Mouse (Mus musculus): ENCODE data around the gene Tuba8. TPM values are rescaled to one million over a fixed set of nuclear protein-coding genes. Genes with fewer than 3 reads are reported as not detected.

Tuba8 gene
- 0.31 and 0.49 TPM in 2 replicates for polyA plus RNA-seq (2014; fragmentation: Nextera tagmentation; extraction: Ambion mirVana)

DNA sequence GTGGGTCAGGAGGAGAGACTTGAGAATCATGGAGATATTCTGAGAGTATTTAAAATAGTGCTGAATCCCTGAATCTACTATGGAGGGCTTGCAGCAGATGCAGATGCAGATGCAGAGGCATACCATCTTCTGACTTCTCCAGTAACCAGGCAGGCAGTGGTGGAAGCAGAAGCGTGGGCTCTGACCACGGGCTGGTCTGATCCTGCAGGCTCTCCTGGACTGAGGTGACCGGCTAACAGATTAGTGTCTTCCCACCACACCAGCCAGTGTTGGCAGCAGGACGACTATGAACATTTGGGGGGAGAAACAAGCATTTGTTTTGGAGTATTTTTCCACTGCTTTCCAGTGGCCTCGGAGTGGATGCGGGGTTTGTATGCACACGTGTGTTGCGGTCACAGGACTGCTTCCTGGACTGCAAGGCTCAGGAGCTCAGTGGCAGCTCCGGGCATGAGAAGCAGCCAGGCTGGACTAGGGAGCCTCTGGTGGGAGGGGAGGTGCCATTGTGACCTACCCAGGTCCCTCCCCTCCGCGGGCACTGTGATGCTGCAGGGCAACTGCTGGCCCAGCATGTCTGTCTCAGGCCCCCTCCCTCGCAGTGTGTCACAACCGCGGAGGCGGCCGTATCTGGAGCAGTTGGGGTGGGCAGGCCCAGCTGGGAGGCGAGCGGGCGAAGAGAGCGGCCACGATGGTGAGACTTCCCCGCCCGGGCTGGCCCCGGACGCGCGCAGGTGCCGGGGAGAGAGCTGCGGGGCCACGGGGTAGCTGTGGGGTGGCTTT, at the start of gene Tuba8:
Gene Tuba8 (plus strand): TSS at position 548 of the 777 bp plus-strand sequence.
- 5% methylated on average over 30 of the region's 30 CpGs for WGBS
- peaks cover 30% of the 10 kb centered on the region for H3K27me3 ChIP-seq (ENCODE audit: control insufficient read depth, insufficient read depth, low read length)
- peak; percentile 67 for ATAC-seq (ENCODE audit: insufficient read depth, low FRiP score, low TSS enrichment)

GRCm38 (mm10) chr6:121162616-121163015, 47.9 kb upstream of the Tuba8 start:
- Histone ChIP-seq H3K4me2 (ENCODE audit: low read depth) (no peak overlapping the region), H3K4me1 (ENCODE audit: control insufficient read depth, insufficient read depth, low read length) (0 out of 2 replicates have a peak, but pooled peaks cover 6% of the 10 kb centered on the region), H3K27ac (ENCODE audit: low read depth, low read length) (no peak overlapping the region), H3K4me3 (ENCODE audit: low read depth, low read length) (no peak overlapping the region), H3K27me3 (ENCODE audit: control insufficient read depth, insufficient read depth, low read length) (no peaks in the 10 kb centered on the region), H3K9me3 (ENCODE audit: control insufficient read depth, low read length) (no peaks in the 10 kb centered on the region), H3K36me3 (ENCODE audit: control insufficient read depth, insufficient read depth, low read length) (no peaks in the 10 kb centered on the region), H3K9ac (ENCODE audit: low read length) (no peak overlapping the region)
- DNase-seq (ENCODE audit: low spot score) (no peak), ATAC-seq (ENCODE audit: insufficient read depth, low FRiP score, low TSS enrichment) (no peak)
- WGBS, result 83% methylated on average over 12 of the region's 12 CpGs

More for the DNA sequence above, at the start of gene Tuba8:
- DNase-seq (ENCODE audit: low spot score), result peak; percentile 38
- H3K4me1 ChIP-seq (ENCODE audit: control insufficient read depth, insufficient read depth, low read length), result peaks cover 12% of the 10 kb centered on the region
- peak within 1 kb of the TSS; percentile 73 for H3K4me2 ChIP-seq (ENCODE audit: low read depth)
- no peaks in the 10 kb centered on the region for H3K9me3 ChIP-seq (ENCODE audit: control insufficient read depth, low read length)
- peak within 1 kb of the TSS; percentile 39 for H3K4me3 ChIP-seq (ENCODE audit: low read depth, low read length)
- peak within 1 kb of the TSS; percentile 42 for H3K9ac ChIP-seq (ENCODE audit: low read length)
- H3K36me3 ChIP-seq (ENCODE audit: control insufficient read depth, insufficient read depth, low read length), result no peaks in the 10 kb centered on the region
- no peak within 1 kb of the TSS for H3K27ac ChIP-seq (ENCODE audit: low read depth, low read length)

GRCm38 (mm10) chr6:121166098-121166552, 44.4 kb upstream of the Tuba8 start:
- no peak overlapping the region for H3K9ac ChIP-seq (ENCODE audit: low read length)
- H3K9me3 ChIP-seq (ENCODE audit: control insufficient read depth, low read length), result no peaks in the 10 kb centered on the region
- peak overlapping the region; percentile 54 for H3K27ac ChIP-seq (ENCODE audit: low read depth, low read length)
- H3K4me3 ChIP-seq (ENCODE audit: low read depth, low read length), result no peak overlapping the region
- H3K27me3 ChIP-seq (ENCODE audit: control insufficient read depth, insufficient read depth, low read length), result no peaks in the 10 kb centered on the region
- H3K4me1 ChIP-seq (ENCODE audit: control insufficient read depth, insufficient read depth, low read length), result 0 out of 2 replicates have a peak, but pooled peaks cover 6% of the 10 kb centered on the region
- no peak overlapping the region for H3K4me2 ChIP-seq (ENCODE audit: low read depth)
- 38% methylated on average over 10 of the region's 10 CpGs for WGBS
- DNase-seq (ENCODE audit: low spot score) (peak; percentile 27), ATAC-seq (ENCODE audit: insufficient read depth, low FRiP score, low TSS enrichment) (peak; percentile 85)
- no peaks in the 10 kb centered on the region for H3K36me3 ChIP-seq (ENCODE audit: control insufficient read depth, insufficient read depth, low read length)

DNA sequence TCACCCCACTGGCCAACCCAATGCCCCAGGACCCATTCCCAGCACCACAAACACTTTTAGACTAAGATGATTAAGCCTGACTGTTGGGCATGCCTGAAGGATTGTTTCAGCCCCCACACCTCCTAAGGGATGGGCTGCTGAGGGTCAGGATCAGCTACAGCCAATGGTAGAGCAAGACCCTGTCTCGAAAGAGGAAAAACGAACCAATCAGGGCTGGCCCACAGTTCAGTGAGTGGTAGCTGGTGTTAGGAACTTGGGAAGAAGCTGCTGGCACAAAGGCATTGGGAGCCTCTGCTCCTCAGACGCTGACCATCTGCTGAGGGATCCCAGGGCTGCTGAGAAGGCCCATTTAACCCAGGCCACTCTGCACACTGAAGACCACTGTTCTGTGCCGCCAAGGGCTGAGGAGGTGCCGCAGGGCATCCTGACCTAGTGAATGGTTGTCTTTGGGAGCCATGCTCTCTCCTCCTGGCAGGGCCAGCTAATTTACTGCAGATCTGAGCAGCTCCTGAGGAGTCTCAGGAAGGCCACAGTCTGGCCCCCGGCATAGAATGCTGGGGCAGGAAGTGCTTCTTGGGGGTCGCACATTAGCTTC, 43.0 kb upstream of the Tuba8 start:
- no peak overlapping the region for H3K27ac ChIP-seq (ENCODE audit: low read depth, low read length)
- DNase-seq (ENCODE audit: low spot score) (no peak), ATAC-seq (ENCODE audit: insufficient read depth, low FRiP score, low TSS enrichment) (no peak)
- no peak overlapping the region for H3K9ac ChIP-seq (ENCODE audit: low read length)
- H3K36me3 ChIP-seq (ENCODE audit: control insufficient read depth, insufficient read depth, low read length), result no peaks in the 10 kb centered on the region
- no peaks in the 10 kb centered on the region for H3K27me3 ChIP-seq (ENCODE audit: control insufficient read depth, insufficient read depth, low read length)
- 53% methylated on average over 7 of the region's 7 CpGs for WGBS
- H3K4me1 ChIP-seq (ENCODE audit: control insufficient read depth, insufficient read depth, low read length), result 0 out of 2 replicates have a peak, but pooled peaks cover 6% of the 10 kb centered on the region
- H3K4me2 ChIP-seq (ENCODE audit: low read depth), result no peak overlapping the region
- H3K9me3 ChIP-seq (ENCODE audit: control insufficient read depth, low read length), result no peaks in the 10 kb centered on the region
- no peak overlapping the region for H3K4me3 ChIP-seq (ENCODE audit: low read depth, low read length)

GRCm38 (mm10) chr6:121171102-121171501, 39.4 kb upstream of the Tuba8 start:
- WGBS, result 82% methylated on average over 6 of the region's 6 CpGs
- no peak overlapping the region for H3K27ac ChIP-seq (ENCODE audit: low read depth, low read length)
- no peaks in the 10 kb centered on the region for H3K27me3 ChIP-seq (ENCODE audit: control insufficient read depth, insufficient read depth, low read length)
- no peaks in the 10 kb centered on the region for H3K9me3 ChIP-seq (ENCODE audit: control insufficient read depth, low read length)
- H3K4me3 ChIP-seq (ENCODE audit: low read depth, low read length), result no peak overlapping the region
- no peaks in the 10 kb centered on the region for H3K36me3 ChIP-seq (ENCODE audit: control insufficient read depth, insufficient read depth, low read length)
- no peak overlapping the region for H3K4me2 ChIP-seq (ENCODE audit: low read depth)
- no peak for DNase-seq (ENCODE audit: low spot score)
- H3K9ac ChIP-seq (ENCODE audit: low read length), result no peak overlapping the region
- peaks cover 3% of the 10 kb centered on the region; the same call in 1 of the 2 replicates for H3K4me1 ChIP-seq (ENCODE audit: control insufficient read depth, insufficient read depth, low read length)
- no peak for ATAC-seq (ENCODE audit: insufficient read depth, low FRiP score, low TSS enrichment)

- H3K27ac ChIP-seq (ENCODE audit: low read depth, low read length), result no peak overlapping the region
- no peaks in the 10 kb centered on the region for H3K9me3 ChIP-seq (ENCODE audit: control insufficient read depth, low read length)
- H3K36me3 ChIP-seq (ENCODE audit: control insufficient read depth, insufficient read depth, low read length), result no peaks in the 10 kb centered on the region
- H3K9ac ChIP-seq (ENCODE audit: low read length), result no peak overlapping the region
- no peak overlapping the region for H3K4me3 ChIP-seq (ENCODE audit: low read depth, low read length)
- DNase-seq (ENCODE audit: low spot score) (no peak), ATAC-seq (ENCODE audit: insufficient read depth, low FRiP score, low TSS enrichment) (no peak)
- H3K4me1 ChIP-seq (ENCODE audit: control insufficient read depth, insufficient read depth, low read length), result peaks cover 6% of the 10 kb centered on the region; the same call in 1 of the 2 replicates
- WGBS, result 58% methylated on average over 5 of the region's 5 CpGs
- H3K4me2 ChIP-seq (ENCODE audit: low read depth), result no peak overlapping the region
- no peaks in the 10 kb centered on the region for H3K27me3 ChIP-seq (ENCODE audit: control insufficient read depth, insufficient read depth, low read length)
Measured at GRCm38 (mm10) chr6:121173471-121173870, 37.0 kb upstream of the Tuba8 start.

- Histone ChIP-seq H3K4me1 (ENCODE audit: control insufficient read depth, insufficient read depth, low read length) (peaks cover 6% of the 10 kb centered on the region; the same call in 1 of the 2 replicates), H3K36me3 (ENCODE audit: control insufficient read depth, insufficient read depth, low read length) (no peaks in the 10 kb centered on the region), H3K27ac (ENCODE audit: low read depth, low read length) (no peak overlapping the region), H3K4me2 (ENCODE audit: low read depth) (no peak overlapping the region), H3K4me3 (ENCODE audit: low read depth, low read length) (no peak overlapping the region), H3K9ac (ENCODE audit: low read length) (no peak overlapping the region), H3K9me3 (ENCODE audit: control insufficient read depth, low read length) (no peaks in the 10 kb centered on the region), H3K27me3 (ENCODE audit: control insufficient read depth, insufficient read depth, low read length) (no peaks in the 10 kb centered on the region)
- ATAC-seq (ENCODE audit: insufficient read depth, low FRiP score, low TSS enrichment) (no peak), DNase-seq (ENCODE audit: low spot score) (no peak)
- 93% methylated on average over 6 of the region's 6 CpGs for WGBS
Measured at GRCm38 (mm10) chr6:121174761-121175160, 35.7 kb upstream of the Tuba8 start.

GRCm38 (mm10) chr6:121176011-121176730, 34.3 kb upstream of the Tuba8 start:
- Histone ChIP-seq H3K4me2 (ENCODE audit: low read depth) (no peak overlapping the region), H3K27me3 (ENCODE audit: control insufficient read depth, insufficient read depth, low read length) (no peaks in the 10 kb centered on the region), H3K36me3 (ENCODE audit: control insufficient read depth, insufficient read depth, low read length) (no peaks in the 10 kb centered on the region), H3K9ac (ENCODE audit: low read length) (no peak overlapping the region), H3K4me3 (ENCODE audit: low read depth, low read length) (no peak overlapping the region), H3K27ac (ENCODE audit: low read depth, low read length) (no peak overlapping the region), H3K4me1 (ENCODE audit: control insufficient read depth, insufficient read depth, low read length) (peaks cover 6% of the 10 kb centered on the region; the same call in 1 of the 2 replicates), H3K9me3 (ENCODE audit: control insufficient read depth, low read length) (no peaks in the 10 kb centered on the region)
- ATAC-seq (ENCODE audit: insufficient read depth, low FRiP score, low TSS enrichment), result no peak
- WGBS, result 61% methylated on average over 14 of the region's 14 CpGs
- DNase-seq (ENCODE audit: low spot score), result no peak

Measured in neural tube, embryonic 11.5 days (tissue).